Mouse (Mus musculus): ENCODE data around the gene Lmod2.

The Lmod2 gene

DNA sequence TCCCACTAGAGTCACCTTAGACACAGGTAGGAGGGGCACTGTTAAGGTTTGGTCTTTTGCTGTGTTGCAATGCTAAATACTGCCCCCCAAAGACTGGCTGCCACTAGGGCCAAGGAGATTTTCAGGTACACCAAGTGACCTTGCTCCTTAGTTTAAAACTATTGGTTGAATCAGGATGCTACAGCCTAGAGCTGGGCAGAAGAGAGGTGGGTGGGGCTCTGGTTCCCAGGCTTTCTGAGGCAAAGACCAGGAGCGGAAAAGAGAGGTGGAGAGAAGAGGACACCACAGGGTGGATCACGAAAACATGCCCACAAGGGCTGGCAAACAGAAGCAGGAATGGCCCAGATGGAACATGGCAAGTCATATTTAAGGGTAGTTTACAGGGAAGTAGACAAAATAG, 44.6 kb downstream of the Lmod2 start:
- DNase-seq (ENCODE audit: low spot score): no peak

DNA sequence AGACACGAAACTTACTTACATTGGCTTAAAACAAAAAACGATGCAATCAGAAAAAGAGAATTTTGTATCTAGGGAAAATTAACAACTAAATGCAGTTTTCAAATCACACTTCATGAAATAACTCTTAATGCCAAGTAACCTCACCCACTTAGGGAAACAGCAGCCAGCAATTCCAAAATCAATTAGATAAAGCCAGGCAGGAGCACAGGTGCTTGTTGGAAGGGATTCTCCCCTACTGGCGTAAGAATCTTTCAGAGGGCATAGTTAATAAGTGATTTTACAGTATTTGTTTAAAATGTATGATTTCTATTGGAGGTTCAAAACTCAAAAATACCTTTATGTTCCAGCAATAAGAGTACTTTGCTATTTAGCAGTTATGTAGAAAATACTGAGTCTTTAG, 45.4 kb downstream of the Lmod2 start:
- no peak for DNase-seq (ENCODE audit: low spot score)

DNA sequence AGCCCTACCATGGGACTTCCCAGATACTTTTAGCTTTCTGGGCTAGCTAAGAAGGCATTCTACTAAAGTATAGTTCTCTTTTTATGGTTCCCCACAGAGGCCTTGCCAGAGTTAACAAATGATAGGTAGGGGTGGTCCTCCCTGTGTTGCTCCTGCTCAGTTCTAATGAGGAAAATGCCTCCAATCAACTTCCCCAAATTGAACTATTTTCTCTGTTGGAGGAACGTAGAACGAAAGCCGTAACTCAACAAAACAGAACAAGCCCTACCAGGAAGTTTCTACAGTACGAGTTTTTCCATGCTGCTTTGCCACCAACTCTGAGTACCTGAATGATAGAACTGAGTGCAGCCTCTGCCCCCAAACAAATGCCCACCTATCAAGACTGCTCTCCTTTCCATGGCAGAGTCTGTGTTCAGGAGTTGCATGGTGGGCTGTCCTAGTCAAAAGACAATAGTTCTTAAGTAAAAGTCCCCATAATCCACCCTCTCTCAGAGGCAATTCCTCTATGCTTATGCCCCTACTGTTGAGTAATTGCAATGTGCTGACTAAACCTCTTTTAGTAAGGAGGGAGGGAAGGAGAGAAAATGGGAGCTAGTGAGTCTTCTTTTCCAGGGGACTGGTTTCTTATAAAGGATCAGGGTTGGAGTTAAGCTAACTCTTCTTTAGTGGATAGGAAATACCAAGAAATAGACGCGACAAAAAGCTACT, 47.9 kb downstream of the Lmod2 start:
- DNase-seq (ENCODE audit: low spot score): no peak

DNA sequence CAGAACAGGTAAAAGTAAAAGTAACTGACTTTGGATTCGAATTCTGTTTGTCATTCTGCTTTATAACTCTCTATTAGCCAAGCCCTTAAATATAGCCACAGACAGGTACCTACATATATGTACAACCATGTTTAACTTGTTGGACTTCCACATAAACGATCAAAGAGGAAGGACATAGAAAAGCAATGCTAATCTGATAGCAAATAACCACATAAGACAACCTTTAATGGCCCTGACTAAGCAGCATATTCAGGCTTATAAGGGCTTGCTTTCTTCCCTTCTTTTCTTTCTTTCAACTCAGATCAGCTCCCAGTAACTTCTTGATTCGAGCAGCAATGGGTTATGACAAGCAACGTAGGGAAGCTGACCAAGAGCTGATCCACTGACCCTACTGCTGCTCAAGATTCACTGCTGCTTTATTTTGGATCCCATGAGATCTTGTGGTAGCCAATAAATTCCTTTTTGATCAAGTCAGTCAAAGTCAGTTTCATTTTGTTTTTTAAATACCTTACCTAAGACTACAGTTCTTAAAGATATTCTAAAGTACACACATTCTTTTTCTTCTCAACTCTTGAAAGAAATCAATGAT, 49.6 kb downstream of the Lmod2 start:
- DNase-seq (ENCODE audit: low spot score): no peak

DNA sequence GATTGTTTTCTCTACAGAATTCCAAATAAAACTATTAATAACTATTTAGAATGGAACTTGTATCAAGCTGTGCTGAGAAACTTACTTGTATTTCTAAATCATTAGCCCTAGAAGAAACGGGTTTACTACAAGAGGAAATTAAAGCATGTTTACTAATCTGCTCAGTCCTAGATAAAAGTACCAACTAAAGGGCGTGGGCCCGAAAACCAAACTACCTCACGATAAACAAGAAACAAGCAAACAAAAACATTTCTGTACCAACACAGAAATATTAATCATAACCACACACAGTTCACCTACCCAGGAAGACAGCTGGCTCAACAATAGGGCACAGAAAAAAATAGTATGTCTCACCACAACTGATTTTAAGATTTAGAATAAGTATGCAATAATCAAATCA, 50.8 kb downstream of the Lmod2 start:
- DNase-seq (ENCODE audit: low spot score): no peak

DNA sequence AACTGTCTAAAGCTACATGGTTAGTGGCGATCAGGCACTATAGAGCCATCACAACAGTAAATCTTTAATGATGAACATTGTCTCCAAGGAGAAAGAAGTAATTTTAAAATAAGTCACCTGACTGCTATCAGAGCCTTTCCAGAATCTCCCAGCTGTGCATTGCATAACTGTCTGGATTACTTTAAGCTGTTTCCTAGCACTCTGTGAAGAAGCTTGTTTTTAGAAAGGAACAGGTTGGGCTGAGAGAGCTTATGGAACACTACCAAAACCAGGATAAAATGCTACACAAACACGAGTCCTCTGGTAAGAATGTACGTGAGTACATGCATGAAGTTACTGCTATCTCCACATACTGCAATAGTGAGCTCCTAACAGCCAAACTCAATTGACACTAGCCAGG, 53.2 kb downstream of the Lmod2 start:
- no peak for DNase-seq (ENCODE audit: low spot score)

DNA sequence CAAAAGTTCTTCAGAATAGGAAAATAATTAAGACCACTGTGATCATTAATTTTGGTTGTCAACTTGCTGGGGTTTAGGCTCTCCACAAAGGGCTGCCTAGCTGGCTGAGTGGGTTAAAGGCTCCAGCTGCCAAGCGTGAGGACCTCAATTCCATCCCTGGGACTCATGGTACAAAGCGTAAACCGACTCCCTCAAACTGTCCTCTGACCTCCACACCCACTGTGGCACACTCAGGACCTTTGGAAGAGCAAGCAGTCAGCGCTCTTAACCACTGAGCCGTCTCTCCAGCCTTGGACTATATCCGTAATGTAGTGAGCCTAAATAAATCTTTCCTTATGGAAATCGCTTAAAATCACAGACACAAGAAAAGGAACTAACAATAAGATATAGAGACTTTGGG, 54.0 kb downstream of the Lmod2 start:
- no peak for DNase-seq (ENCODE audit: low spot score)

All from testis, postnatal 10 days (tissue).